Mouse (Mus musculus) left cerebral cortex, postnatal 10 days (tissue): ENCODE measurements around the gene Zhx3. TPM values are rescaled to one million over a fixed set of nuclear protein-coding genes. Genes with fewer than 3 reads are reported as not detected.
A peak's percentile ranks its signal among the peaks of the same experiment; 100 is the strongest.

ENCODE experiments used
- DNase-seq, 2 experiments: peaks; one replicate each; pipeline ENCODE4 v3.0.0; 2021 to 2022; ENCODE audit warnings: low spot score in 2 of 2, mixed read lengths in 1 of 2; ENCODE audit errors: extremely low spot score in 1 of 2
- intact Hi-C: fragments of 180-260 bp; cut with DNase I; formaldehyde crosslinking; loops from one replicate; pipeline ENCODE4 v1.15.1; 2025
- total RNA-seq, 2 experiments: library from RNA; stranded (reverse); gene quantifications; 2 replicates each; pipeline ENCODE4 v1.2.3; 2021

Gene Zhx3
- total RNA-seq, 2 experiments from 2014 or later = 66.7 to 78.4 TPM

GRCm38 (mm10) chr2:160770871-160771270 lies 101.9 kb downstream of the Zhx3 start:
- intact Hi-C loops = no loop called here
- DNase-seq = no peak

GRCm38 (mm10) chr2:160770409-160770808 lies 102.4 kb downstream of the Zhx3 start:
- DNase-seq = no peak
- intact Hi-C loops = no loop called here

DNA sequence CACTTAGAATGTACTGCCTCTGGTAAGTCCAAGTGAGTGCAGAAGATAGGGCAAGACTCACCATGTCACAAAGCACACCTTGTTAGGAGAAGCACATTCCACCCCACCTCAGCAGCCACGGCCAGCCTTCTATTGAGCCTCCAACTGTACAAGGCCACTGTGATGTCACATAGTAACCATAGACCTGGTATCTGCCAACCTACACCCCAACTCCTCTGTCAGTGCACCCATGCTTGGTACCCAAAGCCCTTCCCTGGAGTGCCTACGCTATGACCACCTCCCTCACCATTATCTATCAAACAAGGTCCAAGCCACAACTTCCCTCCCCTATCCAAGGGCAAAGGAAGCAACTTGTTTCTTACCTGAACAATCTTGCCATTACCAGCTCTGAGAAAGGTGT lies 103.8 kb downstream of the Zhx3 start:
- intact Hi-C loops = loop anchor here (10.0 kb wide), 1 partner anchor 116 kb away; the partner anchor contains the start of gene Lpin3
- DNase-seq = no peak

DNA sequence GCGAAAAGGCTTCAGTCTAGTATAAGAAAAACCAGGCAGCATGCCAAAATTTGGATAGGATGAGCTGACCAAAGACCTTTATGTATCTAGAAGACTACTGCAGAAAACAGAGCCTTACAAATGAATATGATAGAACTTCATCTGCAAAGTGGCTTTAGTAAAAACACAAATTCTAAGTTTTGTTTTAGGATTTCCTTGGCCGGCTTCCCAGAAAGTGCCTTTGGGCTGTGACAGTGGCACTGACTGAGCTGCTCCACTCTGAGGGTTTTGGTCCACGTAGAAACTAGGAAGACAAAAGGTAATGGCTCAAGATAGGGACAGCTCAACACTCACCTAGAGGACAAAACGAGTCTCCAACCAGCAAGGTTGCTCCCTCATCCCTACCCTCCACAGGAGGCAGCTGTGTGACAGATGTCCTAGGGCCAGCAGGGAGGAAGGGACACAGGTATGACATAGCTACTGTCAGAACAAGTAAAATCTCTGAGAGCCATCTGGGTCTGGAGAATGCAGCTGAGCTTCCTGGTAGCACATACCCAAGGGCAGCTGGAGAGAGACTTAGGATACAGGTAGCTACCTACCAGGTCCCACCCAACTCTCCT lies 104.6 kb downstream of the Zhx3 start:
- DNase-seq = no peak

GRCm38 (mm10) chr2:160767201-160767600 lies 105.6 kb downstream of the Zhx3 start:
- intact Hi-C loops = loop anchor here (10.0 kb wide), 1 partner anchor 118 kb away; the partner anchor contains the start of gene Lpin3
- no peak for DNase-seq

More for the DNA sequence above, 104.6 kb downstream of the Zhx3 start:
- intact Hi-C loops = loop anchor here (10.0 kb wide), 1 partner anchor 117 kb away; the partner anchor contains the start of gene Lpin3

DNA sequence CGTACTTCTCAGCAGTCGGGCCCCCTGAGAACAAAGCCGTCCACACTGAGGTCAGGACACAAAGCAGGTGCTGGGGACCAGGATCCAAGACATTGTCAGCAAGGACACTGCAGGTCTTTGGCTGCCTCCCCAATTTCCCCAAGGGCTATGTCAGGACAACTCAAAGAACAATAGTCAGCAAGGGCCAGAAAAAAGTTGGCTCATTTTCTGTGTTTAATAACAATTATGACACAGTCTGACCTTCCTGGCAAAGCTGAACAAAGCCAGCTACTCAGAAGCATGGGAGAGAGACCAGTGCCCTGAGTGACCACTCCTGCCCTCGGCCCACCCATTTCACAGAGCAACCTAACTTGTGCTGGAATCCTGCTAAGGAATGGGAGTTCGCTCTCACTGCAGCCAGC lies 106.4 kb downstream of the Zhx3 start:
- peak in 1 of 2 experiments; percentile 82 for DNase-seq
- intact Hi-C loops = loop anchor here (10.0 kb wide), 1 partner anchor 118 kb away; the partner anchor contains the start of gene Lpin3

GRCm38 (mm10) chr2:160765096-160765495 lies 107.7 kb downstream of the Zhx3 start:
- intact Hi-C loops = loop anchor here (10.0 kb wide), 1 partner anchor 120 kb away; the partner anchor contains the start of gene Lpin3

GRCm38 (mm10) chr2:160764386-160764785 lies 108.4 kb downstream of the Zhx3 start:
- no peak for DNase-seq
- intact Hi-C loops = loop anchor here (10.0 kb wide), 1 partner anchor 120 kb away; the partner anchor contains the start of gene Lpin3

More at GRCm38 (mm10) chr2:160765096-160765495, 107.7 kb downstream of the Zhx3 start:
- no peak for DNase-seq

DNA sequence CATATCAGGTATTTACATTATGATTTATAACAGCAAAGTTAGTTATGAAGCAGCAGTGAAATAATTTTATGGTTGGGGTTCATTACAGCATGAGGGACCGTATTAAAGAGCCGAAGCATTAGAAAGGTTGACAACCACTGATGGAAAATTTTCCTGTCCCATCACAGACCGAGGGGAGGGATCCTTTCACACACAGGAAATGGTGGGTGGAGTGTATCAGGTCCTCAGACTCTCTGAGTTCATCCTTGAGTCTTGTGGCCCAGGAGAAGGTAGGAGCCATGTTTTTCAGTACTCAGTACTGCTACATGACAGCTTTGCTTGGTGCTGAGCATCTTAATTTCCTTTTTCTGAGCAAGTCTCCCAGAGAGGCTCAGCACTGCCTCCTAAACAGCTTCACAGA lies 109.0 kb downstream of the Zhx3 start:
- intact Hi-C loops = loop anchor here (10.0 kb wide), 1 partner anchor 121 kb away; the partner anchor contains the start of gene Lpin3
- peak in 1 of 2 experiments; percentile 4 for DNase-seq

DNA sequence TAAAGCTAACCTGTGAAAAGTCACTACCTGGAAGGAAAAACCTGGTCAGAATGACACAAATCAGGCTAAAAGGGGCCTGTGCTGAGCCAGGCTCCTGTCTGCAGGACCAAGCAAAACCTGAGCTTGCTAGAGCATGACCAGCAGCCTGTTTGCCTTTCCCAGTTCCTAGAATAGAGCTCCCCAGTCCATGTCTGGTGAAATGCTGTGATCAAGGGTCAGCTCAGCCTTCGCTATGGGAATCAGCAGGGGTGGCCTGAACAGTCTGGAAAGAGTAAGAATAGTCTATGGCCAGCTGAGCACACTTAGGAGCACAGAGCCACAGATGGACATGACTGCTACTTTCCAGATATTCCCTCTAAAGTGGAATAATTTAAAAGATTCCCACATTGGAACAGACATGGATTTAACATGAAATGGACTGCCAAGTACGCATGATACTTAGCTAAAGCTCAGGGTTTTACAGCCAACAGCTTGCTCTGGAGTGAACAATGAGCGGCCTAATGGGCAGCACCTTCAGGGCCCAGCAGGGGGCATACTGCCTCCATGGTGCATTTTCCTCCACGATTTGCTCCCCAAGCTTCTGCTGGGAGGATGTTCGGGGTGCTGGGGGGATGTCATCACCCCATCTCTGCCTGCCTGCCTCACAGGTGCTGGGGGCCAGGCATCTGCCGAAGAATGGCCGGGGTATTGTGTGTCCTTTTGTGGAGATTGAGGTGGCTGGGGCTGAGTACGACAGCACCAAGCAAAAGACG lies 112.2 kb downstream of the Zhx3 start:
- intact Hi-C loops = loop anchor here (10.0 kb wide), 1 partner anchor 124 kb away; the partner anchor contains the start of gene Lpin3

DNA sequence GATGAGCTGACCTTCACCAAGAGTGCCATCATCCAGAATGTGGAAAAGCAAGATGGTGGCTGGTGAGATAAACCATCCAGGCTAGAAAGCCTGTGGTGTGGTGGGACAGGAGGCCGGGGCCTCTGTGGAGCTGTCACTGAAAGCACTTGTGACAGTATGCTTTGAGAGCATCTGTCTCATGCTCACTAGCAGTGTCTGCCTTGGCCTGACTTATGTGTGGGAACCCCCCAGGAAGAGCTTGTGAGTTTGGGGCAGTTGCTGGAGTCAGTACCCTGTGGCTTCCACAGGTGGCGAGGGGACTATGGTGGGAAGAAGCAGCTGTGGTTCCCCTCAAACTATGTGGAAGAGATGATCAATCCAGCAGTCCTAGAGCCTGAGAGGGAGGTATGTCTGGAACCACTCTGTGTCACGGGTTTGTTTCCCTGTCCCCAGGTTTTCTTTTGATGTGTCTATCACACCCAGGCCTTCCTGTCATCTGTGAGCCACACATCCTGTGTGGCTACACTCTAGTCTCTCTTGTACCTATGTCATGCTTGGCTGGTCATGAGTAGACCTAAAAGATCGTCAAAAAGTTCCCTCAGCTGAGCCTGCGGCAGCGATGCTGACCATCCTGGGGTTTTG lies 116.1 kb downstream of the Zhx3 start:
- DNase-seq = no peak
- intact Hi-C loops = no loop called here

More for the DNA sequence above, 112.2 kb downstream of the Zhx3 start:
- DNase-seq = peak in 1 of 2 experiments; percentile 60

DNA sequence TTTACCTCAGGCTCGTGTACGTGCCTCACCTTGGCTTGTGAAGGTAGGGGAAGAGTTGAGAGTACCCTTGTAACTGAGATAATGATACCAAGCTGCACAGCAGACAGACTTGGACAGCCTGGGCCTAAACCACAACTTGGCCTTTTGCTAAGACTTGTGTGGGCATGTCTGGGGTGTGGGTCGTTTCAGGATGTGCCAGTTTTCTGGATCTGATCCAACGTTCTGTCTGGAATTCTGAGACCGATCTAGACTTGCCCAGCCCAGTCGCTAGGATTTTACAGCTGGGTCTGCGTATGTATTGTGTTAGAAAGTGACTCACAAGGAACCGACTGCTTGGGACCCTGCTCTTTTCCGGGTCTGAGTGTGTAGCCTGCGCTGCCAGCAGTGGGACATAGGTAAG lies 125.7 kb downstream of the Zhx3 start:
- DNase-seq = no peak
- intact Hi-C loops = no loop called here

GRCm38 (mm10) chr2:160746637-160747036 lies 126.2 kb downstream of the Zhx3 start:
- intact Hi-C loops = no loop called here

GRCm38 (mm10) chr2:160745497-160745896 lies 127.3 kb downstream of the Zhx3 start:
- intact Hi-C loops = no loop called here
- DNase-seq = no peak

More at GRCm38 (mm10) chr2:160746637-160747036, 126.2 kb downstream of the Zhx3 start:
- DNase-seq = no peak

DNA sequence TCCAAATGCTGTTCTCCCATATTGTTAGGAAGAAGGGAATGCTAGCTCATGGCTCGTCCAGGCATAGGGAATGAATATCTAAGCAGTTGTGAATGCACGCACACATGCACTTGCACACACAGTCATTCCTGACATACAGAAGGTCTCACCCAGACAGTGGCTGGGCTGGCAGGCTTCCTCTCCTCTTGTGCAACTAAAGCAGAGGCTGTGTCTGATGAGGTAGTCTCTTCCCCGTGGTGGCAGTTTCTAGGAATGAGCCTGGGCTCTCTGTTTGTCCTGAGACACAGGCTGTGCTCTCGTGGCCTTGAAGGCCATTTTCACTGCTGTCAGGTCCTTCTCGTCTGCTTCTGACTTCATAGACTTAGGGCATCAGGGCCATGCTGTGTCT lies 128.0 kb downstream of the Zhx3 start:
- no peak for DNase-seq
- intact Hi-C loops = no loop called here

DNA sequence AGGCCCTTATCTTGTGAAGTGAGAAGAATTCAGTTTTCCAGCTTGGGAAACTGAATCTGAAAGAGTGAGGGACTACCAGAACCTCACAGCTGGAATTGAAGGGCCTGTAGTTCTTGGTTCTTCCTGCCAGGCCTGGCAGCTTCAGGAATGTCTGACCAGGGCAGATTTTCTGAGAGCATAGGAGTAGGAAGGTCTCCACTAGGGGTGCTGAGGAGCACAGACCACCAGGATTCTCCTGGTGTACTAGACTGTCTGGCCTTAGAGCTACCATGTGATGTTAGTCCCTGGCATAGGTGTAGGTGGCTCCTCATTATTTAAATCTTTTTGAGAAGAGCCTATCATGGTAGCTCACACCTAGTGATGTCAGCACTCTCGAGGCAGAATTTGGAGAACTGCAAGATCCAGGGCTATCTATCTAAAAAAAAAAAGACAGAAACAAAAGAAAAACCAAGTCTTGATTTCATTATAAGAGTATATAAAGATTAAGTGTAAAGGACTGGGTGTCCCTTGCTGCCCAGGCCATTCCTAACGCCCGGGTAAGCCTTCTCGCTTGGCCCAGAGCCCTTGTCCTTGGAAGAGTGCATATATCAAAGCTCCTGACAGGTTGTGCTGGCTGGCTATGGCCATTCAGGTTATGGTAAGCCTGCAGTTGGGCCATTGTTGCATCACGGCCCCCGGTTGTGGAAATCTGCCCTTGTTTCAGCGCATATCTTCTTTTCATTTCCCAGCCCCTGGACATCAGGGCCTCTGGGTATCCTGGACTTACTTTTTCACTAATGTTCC lies 128.6 kb downstream of the Zhx3 start:
- intact Hi-C loops = no loop called here
- DNase-seq = peak in 1 of 2 experiments; percentile 82

DNA sequence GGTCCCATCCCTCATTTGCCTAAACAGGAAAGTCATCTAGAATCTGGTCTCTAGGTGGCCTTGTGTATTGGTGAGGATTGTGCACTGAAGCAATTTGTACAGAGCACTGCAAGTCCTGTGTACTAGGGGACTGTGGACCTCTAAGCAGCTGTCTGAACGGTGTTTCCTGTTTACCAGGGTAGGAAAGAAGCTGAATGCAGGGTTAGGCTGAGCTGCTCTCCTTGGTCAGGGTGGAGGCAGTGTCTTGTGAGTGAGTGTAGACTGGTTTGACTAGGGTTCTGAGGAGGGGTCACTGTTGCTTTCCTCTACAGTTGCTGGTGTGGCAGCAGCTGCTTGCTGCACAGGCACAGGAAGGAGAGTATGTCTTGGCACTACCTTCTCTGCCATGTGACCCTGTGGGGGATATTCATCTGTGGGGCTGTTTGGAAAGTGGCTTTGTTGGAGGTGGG lies 130.6 kb downstream of the Zhx3 start:
- intact Hi-C loops = no loop called here
- no peak for DNase-seq

DNA sequence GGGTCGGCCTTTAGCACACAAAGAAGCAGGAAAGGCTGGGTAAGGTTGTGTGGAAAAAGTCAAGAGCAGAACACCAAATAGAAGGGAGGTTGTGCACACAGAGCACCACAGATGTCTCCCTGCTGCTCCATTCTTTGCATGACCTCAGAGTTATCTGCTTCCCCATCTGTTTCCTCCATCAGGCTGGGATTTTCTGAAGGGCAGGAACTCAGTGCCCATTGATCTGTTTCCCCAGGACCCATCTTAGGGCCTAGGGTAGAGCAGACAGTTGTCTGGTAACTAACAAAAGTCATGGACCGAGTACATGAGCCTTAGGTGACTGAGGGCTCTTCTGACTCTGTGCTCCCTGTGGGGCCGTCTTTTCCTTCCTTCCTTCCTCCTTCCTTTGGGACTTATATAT lies 131.2 kb downstream of the Zhx3 start:
- intact Hi-C loops = no loop called here

More for the DNA sequence above, 131.2 kb downstream of the Zhx3 start:
- no peak for DNase-seq
